Mouse (Mus musculus) telencephalon, adult 2 months (tissue): ENCODE results near the gene Lrrc26.

Experiments used
- DNase-seq: peaks from one replicate; pipeline ENCODE4 v3.0.0-alpha.2; 2011; ENCODE audit warnings: low read depth, low spot score

Gene Lrrc26

GRCm38 (mm10) chr2:25293706-25294105 lies 4.0 kb downstream of the Lrrc26 start:
- DNase-seq: no peak

DNA sequence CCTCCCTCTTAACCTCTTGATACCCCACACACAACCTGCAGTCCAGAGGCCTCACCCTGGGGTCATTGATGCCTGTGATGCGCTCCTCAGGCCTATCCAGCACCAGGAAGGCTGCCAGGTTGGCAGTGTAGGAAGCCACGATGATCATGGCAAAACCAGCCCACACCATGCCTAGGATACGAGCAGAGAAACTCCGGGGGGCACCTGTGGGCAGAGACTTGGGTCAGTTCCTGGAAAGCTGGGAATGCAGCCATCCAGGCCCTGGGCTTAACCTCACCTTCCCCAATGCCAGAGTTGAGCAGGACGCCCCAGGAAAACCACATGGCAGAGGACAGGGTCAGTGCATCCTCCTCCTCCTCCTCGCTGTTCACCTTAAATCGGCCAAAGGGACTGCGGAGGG lies 7.4 kb downstream of the Lrrc26 start:
- no peak for DNase-seq

DNA sequence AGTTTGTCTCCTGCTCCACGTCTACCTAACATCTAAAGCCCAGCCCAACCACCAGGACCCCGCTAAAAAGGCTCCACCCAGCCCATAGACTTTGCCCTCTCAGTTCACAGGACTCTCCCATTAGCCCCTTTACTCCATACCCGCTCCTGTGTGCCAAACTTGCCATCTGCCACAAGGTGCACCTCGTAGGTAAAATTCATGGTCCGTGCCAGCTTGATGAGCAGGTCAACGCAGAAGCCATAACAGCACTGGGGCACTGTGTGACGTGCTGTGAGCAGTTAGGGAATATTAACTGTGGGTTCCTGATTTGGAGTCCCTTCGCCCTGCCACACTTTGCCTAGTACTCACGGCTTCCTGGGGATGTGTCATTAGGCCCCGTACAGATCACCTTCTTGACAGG lies 8.3 kb downstream of the Lrrc26 start:
- DNase-seq: no peak

GRCm38 (mm10) chr2:25303452-25303851 lies 13.7 kb downstream of the Lrrc26 start:
- DNase-seq: no peak

DNA sequence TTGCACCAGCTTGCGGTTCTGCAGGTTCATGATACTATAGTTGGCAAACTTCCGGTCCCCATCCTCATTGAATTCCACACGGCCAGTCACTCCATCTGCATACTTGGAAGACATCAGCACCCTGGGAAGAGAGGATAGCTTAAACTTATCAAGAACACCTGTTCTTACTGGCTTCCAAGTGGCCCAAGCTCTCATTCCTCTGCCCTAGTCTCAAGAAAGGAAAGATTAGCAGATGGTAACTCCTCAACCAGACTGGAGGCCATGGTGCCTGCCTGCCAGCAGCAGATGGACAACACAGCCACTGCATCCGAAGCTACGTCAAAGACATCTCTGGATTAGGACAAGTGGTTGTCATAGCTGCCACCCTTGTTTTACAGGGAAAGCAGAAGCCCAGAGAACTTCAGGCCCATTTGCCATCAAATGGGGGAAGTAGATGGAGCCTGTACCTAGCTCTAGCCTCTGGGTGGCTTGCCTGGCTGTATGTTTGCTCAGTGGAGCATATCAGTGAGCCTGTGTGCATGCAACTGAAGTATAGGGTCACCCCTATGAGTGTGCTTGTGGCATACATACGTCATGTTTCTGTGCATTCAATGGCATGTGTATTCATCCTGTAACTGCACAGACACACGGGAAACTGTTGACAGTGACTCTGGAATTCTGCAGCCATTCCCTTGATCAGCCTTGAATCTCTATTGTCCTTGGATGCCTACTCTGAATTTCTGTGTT lies 14.4 kb downstream of the Lrrc26 start:
- no peak for DNase-seq

- DNase-seq: no peak
Measured at GRCm38 (mm10) chr2:25304657-25305541, 15.2 kb downstream of the Lrrc26 start.

DNA sequence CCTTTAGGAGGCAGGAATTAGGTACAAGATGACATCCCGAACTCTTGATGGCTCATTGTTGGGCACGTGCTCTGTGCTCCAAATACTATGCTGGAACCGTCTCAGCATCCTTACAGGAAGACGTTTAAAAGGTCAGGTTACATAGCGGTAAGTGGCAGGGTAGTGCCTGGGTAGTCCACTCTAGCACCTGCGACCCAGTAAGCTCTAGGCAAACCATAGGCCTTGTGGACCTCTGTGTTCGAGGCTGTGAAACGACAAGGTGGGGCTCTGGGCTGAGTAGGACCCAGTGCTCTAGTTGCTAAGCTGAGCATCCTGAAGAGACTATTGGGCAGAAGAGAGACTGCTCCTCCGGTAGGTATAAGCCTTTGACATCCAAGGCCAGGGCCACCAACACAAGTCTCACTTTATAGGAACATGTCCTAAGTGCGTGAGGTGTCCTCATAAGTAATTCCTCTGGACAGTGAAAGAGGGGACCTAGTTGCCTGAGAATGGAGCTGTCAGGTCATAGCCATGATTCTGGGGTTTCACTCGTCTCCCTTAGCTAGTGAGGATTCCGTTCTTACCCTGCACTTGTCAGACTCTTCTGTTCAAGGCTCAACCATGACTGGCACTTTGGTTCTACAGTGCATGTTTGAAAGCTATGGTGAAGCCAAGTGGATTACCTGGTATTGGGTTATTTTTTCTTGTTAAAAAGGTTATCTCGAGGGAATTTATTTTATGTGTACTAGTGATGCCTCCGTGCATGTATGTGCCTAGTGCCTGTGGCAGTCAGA lies 16.1 kb downstream of the Lrrc26 start:
- no peak for DNase-seq

GRCm38 (mm10) chr2:25310180-25310579 lies 20.5 kb downstream of the Lrrc26 start:
- no peak for DNase-seq

GRCm38 (mm10) chr2:25310969-25311368 lies 21.3 kb downstream of the Lrrc26 start:
- no peak for DNase-seq

DNA sequence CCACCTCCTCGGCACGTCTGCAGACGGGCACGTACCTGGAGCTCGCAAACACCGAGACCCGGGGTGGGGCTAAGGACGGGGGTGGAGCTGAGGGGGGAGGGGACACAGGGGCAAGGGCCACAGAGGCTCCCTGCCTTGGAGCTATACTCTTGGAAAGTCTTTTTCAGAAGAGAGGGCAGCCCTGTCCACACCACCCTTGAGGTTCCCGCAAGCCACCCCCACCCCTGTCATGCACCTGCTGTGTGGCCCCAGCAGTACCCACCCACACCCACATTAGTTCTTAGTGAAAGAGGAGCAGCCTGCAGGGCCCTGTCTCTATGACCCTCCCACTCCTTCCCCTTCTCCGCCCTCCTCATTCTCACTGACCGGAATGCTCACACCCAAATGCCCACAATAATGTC lies 21.8 kb downstream of the Lrrc26 start:
- DNase-seq: no peak

- DNase-seq: peak; percentile 77
Measured at GRCm38 (mm10) chr2:25318119-25318966, 28.6 kb downstream of the Lrrc26 start.

DNA sequence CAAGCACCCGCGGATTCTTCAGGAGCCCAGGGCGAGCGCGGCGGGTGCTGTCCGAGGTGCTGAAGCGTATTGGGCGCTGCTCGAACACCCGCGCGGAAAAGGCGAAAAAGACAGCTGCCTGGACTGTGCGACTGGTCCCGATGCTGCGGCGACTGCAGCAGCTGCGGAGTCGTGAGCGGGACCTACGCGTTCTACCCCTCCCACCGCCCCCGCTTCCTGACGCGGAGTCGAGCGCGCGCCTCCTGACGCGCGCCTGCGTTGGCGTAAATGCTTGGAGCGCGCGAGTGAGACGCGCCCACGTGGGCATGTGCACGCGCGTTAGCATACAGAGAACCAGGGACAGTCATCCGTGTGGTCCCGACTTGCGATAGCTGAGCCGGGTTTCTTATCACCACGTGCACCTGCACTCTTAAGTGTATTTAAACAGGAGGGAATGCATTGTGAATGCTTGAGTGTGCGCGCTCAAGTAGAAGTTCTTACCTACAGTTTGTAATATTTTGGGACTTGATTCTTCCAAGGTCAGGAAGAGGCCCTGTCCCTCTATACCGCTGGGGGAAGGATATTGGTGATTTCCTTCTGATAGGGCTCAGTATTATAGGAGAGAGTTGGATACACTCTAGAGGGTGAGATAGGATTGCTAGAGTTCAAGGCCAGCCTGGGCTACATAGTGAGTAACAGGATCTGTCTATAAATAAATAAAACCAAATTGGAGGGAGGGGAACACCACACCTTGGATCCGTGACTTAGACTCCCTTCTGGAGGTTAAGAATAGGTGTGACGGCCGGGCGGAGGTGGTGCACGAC lies 29.5 kb downstream of the Lrrc26 start, which contains the start of gene Grin1:
Grin1 (minus strand) TSS at position 217 of the 803 bp plus-strand sequence.
- peak; percentile 91 for DNase-seq

GRCm38 (mm10) chr2:25320084-25320483 lies 30.4 kb downstream of the Lrrc26 start:
- no peak for DNase-seq

- no peak for DNase-seq
Measured at GRCm38 (mm10) chr2:25326036-25326435, 36.3 kb downstream of the Lrrc26 start.

GRCm38 (mm10) chr2:25328440-25328839 lies 38.7 kb downstream of the Lrrc26 start:
- no peak for DNase-seq

DNA sequence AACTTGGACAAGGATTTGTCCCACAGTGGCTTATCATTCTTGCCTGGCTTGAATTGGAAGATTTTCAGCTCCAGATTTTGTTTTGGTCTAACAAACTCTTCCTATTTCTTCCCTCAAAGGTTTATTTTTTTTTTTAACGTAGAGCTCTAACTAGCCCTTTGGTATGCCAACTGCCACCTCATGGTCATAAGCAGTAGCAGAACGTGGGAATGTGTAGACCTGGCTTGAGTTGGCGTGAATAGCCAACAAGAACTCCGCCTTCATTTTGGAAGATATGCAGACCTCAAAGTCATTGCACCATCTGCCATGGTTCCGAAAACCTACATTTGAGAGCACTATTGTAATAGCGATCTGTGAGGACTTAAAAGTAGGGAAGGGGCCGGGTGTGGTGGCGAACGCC lies 41.8 kb downstream of the Lrrc26 start:
- no peak for DNase-seq

GRCm38 (mm10) chr2:25332286-25333160 lies 42.8 kb downstream of the Lrrc26 start, which contains the start of gene Man1b1:
Gene Man1b1, plus strand, starts transcription at chr2:25332338.
- DNase-seq: peak; percentile 98

DNA sequence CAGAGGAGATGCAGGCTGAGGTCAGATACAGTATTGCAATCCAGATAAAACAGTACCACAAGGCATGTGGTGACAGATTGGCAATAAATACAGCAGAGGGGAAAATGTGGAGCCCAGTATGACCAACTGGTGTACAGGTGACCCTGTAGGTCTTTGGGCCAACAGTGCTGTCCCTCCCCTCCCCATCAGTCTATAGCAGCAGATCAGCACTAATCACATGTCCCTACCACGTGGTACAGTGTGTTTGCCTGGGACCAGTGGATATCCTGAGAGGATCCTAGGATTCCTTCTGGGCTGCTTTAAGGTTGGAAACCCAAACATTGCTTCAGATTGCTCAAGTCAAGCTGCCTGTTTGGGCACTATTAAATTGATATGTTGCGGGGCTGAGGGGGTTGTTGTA lies 43.9 kb downstream of the Lrrc26 start:
- no peak for DNase-seq

DNA sequence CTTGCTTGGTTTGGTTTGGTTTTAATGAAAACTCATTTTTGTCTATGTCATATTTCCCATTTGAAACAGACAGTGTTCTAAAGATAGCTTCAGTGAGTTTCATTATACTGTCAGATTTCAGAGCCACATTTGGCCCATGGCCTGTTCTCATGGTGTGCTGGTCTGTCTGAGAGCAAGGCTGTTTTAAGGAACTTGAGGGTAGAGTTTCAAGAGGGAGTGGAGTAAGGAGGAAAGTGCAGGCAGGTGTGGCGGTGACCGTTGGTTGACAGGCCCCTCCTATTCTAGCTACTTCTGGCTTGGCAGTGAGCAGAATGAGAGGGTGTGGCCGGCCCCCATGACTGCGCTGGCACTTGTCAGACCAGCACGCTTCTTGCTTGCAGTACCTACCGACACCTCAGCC lies 48.6 kb downstream of the Lrrc26 start:
- no peak for DNase-seq
